Mouse (Mus musculus): Measurements from ENCODE around the gene Kif9.

DNA sequence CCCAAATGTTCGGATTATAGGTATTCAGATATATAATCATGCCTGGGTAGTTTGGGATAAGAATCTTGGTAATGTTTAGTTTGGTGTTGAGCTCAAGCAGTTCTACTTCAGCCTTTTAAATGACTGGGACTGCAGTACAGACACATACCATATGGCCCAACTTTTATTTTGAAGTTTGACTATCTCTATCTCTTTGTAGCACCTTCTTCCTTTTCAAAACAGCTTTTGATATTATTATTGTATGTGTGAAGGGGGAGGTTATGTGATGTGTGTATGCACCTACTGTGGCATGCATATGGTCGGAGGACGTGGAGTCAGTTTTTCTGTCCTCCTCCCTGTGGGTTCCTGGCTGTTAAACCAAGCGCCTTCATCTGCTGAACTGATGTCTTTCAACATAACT, 65.2 kb downstream of the Kif9 start:
- TF ChIP-seq CTCF (IDR thresholded peaks at IDR 0.05; ENCODE audit: borderline replicate concordance, insufficient read depth, low read length) (no peak), POLR2A (IDR thresholded peaks at IDR 0.05; ENCODE audit: low read depth, low read length) (no peak)
